Mouse (Mus musculus) layer of hippocampus, postnatal 10 days (tissue): Measurements from ENCODE around the gene Fgf6. TPM values are rescaled to one million over a fixed set of nuclear protein-coding genes. Genes with fewer than 3 reads are reported as not detected.

Experiments used
- total RNA-seq, 2 experiments: library from RNA; stranded (reverse); gene quantifications; 2 replicates each; pipeline ENCODE4 v1.2.3; 2021

Fgf6 gene
- total RNA-seq, 2 experiments from 2014 or later, result not detected

Other genes starting within 250 kb of the Fgf6 start
- 100 to 1,000 TPM; 141 to 150 TPM for gene Ndufa9, start 166.4 kb upstream of the Fgf6 start, total RNA-seq
- under 1 TPM in 1 of 2 experiments, not detected in 1; 0.18 TPM for gene Akap3, start 162.5 kb upstream of the Fgf6 start, total RNA-seq
- gene Dyrk4, start 93.7 kb upstream of the Fgf6 start, total RNA-seq, result under 1 TPM; 0.13 to 0.32 TPM
- 1 to 10 TPM; 5.4 to 5.8 TPM for gene Rad51ap1, start 76.0 kb upstream of the Fgf6 start, total RNA-seq
- gene D6Wsu163e, start 75.6 kb upstream of the Fgf6 start, total RNA-seq, result 10 to 100 TPM; 32.4 to 35.0 TPM
- gene Fgf23, start 57.3 kb downstream of the Fgf6 start, total RNA-seq, result under 1 TPM; 0.25 to 0.85 TPM
- gene Tigar, start 94.0 kb downstream of the Fgf6 start, total RNA-seq, result 10 to 100 TPM; 29.3 to 30.3 TPM
- 100 to 1,000 TPM; 190 to 200 TPM for gene Ccnd2, start 136.6 kb downstream of the Fgf6 start, total RNA-seq